Mouse (Mus musculus): ENCODE measurements around the gene Wbp4. TPM values are rescaled to one million over a fixed set of nuclear protein-coding genes. Genes with fewer than 3 reads are reported as not detected.
"Not testable (repeated sequence)": the region's sequence is repeated elsewhere in the genome, so short reads cannot be mapped to it uniquely, and the experiment has no call there.

The Wbp4 gene
- total and polyA plus RNA-seq, 3 experiments = 5.0 to 41.6 (median 37.9) TPM

DNA sequence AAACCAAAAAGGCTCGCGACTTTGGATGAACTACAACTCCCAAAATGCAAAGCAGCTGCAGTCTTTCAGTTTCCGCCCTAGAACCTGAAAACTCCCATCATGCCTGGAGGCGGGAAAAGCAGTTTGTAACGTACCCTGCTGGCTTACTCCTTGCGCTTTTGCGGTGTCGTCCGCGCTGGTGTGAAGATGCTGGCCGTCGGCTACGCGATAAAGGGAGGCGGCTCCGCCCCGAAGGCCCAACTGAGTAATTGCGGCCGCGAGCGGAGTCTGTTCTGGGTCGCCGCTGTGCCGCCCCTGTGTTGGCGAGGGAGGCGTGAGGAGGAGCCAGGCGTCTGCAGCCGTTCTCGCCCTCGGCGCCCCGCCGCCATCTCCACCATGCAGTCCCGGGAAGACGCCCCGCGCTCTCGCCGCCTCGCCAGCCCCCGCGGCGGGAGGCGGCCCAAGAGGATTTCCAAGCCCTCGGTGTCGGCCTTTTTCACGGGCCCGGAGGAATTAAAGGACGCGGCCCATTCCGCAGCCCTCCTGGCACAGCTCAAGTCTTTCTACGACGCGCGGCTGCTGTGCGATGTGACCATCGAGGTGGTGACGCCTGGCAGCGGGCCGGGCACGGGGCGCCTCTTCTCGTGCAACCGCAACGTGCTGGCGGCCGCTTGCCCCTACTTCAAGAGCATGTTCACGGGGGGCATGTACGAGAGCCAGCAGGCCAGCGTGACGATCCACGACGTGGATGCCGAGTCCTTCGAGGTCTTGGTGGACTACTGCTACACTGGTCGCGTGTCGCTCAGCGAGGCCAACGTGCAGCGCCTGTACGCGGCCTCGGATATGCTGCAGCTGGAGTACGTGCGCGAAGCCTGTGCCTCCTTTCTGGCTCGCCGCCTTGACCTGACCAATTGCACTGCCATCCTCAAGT is 29.4 kb downstream of the Wbp4 start, which contains the start of gene Kbtbd6:
Gene Kbtbd6, plus strand, starts transcription at position 155 of the 910 bp plus-strand sequence.
- peak; percentile 88 for DNase-seq

DNA sequence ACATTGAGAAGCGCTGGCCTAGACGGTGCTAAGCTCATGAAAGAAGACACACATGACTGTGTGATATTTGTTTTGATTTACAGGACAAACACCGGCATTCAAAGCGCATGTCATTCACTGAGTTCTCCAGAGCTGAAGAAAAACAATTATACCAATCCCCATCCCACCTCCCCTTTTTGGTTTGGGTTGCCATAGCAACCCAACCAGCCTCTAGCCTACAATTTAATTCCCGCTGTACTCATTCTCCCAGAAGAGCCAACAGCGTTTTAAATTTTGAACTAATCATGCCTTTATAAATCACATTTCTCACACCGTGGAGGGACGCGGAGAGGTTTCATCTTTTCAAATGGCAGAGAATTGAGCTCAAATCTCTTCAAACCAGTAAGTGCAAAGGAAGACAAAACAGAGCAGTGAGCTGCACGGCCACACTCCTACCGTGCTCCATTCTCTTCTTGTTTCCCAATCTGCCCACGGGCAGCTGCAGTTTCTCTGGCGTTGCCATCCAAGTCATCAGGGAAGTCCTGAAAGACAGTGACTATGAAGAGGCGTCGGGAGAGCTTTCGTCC is 36.2 kb downstream of the Wbp4 start:
- no peak for DNase-seq

DNA sequence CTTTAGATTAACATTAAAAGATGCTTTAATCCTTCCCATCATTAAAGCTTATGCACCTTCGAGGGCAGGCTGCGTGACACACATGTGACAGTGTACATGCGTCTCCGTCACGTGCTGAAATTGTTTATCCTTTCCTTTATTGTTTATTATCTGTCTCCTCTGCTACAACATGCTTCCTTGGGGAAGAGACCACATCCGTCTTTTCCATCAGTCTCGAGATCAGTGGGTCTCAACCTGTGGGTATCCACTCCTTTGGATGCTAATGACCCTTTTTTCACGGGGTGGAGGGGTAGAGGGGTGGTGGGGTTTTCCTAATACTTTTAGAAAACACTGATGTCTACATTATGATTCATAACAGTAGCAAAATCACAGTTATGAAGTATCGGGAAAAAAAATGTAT is 36.7 kb downstream of the Wbp4 start:
- DNase-seq = no peak

DNA sequence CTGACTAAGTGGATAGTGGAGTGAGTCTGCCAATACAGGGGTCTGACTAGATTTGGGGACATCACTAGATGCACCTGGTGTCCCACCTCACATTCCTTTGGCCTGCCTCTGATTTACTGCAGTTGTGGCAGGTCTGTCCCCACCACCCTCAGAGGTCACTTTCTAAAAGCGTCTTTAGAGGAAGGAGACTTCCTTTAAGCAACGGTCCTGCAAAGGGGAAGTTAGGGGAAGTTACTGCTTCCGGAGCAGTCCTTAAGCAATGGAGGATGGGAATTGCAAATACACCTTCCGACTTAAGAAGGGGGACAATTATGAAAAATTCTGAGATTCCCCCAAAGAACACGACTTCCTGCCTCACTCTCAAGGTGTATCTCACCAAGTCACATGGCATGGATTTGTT is 39.9 kb downstream of the Wbp4 start:
- DNase-seq = no peak

DNA sequence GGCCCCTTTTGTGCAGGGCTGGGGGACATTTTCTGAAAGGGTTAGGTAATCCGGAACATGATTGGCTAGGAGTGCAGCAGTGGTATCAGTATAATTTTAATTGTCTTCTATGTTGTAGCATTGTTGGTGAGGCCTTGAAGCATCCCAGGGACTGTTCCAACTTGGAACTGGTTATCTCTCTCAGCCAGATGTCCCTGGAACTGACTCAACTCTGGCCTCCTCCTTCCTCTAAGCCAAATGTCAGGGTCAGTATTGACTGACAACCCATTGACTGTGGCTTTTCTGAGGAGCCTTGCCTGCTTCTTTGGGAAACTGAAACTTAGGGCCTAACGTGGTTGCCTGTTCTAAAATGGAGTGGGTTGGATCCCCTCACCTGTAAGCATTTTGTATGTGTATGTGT is 40.7 kb downstream of the Wbp4 start:
- no peak for DNase-seq

DNA sequence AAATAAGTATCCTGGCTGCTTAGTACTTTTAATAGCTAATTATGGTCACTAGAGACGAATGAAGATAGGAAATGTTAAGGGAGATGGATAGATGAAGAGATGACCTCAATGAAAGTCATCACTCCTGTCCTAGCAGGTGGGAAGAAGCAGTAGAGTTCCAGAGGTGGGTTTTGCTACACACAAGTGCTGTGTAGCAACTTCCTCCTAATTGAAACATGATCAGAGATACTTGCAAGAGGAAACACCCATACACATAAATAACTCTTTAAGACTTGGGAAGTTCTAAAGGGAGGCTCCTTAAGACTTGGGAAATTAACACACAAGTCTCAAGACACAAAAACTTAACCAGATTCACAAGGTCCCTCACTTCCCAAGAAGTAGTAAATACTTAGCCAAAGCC is 47.3 kb downstream of the Wbp4 start:
- DNase-seq = no peak

DNA sequence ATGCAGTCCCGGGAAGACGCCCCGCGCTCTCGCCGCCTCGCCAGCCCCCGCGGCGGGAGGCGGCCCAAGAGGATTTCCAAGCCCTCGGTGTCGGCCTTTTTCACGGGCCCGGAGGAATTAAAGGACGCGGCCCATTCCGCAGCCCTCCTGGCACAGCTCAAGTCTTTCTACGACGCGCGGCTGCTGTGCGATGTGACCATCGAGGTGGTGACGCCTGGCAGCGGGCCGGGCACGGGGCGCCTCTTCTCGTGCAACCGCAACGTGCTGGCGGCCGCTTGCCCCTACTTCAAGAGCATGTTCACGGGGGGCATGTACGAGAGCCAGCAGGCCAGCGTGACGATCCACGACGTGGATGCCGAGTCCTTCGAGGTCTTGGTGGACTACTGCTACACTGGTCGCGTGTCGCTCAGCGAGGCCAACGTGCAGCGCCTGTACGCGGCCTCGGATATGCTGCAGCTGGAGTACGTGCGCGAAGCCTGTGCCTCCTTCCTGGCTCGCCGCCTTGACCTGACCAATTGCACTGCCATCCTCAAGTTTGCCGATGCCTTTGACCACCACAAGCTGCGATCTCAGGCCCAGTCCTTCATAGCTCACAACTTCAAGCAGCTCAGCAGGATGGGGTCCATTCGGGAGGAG is 54.5 kb downstream of the Wbp4 start:
- DNase-seq = not testable (repeated sequence)

DNA sequence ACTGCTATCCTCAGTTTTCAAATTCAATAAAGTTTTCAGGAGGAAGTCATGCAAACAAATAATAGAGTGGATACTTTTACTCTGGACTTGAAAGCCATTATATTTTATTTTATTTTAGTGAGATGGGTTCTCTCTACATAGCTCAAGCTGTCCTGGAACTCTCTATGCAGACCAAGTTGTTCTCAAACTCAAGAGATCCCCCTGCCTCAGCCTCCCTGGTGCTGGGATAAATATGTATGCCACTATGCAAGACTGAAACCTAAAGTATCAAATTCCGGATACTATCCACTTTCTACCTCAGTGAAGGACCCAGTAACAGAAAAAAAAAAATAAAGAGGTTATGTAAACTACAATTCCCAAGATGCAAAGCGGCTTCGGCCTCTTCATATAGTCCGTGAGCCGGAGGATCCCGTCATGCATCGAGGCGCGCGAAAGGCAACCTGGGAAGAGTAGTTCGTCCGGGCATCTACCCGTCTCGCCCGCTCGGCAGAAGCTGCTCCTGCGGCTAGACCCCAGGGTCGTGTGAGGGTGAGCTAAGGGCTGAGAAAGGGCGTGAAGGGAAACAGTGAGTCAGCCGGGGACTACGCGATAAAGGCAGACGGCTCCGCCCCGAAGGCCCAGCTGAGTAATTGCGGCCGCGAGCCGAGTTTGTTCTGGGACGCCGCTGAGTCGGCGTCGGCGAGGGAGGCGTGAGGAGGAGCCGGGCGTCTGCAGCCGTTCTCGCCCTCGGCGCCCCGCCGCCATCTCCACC is 55.2 kb downstream of the Wbp4 start, which contains the start of gene Kbtbd7:
Gene Kbtbd7, plus strand, starts transcription at position 533 of the 751 bp plus-strand sequence.
- peak; percentile 98 for DNase-seq

DNA sequence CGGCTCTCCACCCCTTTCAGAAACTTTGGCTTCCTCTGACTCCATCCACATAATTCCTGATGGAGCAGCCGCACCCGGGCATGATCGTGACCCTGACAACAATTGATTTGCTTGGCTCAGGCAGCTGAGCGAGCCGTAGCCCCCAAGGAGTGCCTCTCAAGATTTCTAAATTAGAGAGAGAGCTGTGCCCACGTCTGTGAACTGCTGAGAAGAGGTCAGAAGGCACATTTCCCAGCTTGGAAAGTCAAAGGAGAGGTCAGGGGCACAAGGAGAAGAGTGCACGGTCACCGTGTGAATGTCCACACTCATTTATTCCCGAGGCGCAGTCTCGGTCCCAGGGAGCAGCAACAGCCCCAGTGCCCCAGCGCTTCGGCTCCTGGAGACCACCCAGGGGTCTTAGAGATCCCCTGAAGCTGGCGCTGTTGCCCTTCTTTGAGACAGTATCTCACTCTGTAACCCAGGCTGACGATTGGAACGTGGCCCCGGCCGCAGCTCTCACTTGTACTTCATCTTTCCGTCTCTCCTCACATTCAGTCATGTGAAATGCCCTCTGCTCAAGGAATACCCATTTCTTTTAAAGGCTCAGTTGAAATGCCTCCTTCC is 61.1 kb downstream of the Wbp4 start:
- DNase-seq = no peak

DNA sequence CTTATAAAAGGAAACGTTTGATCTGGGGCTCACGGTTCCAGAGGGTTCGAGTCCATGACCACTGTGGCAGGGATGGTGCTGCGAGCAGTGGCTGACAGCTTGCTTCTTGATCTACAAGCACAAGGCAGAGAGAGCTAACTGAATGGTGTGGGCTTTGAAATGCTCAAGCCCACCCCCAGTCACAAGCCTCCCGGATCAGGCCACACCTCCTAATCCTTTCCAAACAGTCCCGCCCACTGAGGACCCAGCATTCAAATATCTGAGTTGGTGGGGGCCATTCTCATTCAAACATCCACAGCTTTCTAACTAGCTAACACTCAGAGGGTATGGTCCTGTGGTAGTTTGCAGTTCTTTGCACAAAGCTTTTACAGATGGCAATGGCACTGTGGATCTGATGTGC is 68.2 kb downstream of the Wbp4 start:
- no peak for DNase-seq

DNA sequence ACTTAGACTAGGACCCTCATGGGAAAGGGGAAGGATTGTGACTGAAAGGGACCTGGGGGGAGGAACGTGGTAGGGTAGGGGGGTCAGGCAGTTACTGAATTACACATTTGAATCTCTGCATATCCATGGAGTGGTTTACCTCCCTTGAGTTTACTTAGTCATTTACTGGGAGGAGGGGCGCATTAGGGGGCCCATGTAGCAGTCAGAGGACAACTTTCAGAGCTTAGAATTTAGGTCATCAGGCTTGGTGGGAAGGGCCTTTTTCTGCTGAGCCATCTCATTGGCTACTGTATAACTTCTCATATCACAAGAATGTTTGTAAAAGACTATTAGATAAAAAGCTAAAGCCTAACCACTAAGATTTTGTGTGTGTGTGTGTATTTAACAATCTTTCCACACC is 70.7 kb downstream of the Wbp4 start:
- no peak for DNase-seq

Other genes starting within 250 kb of the Wbp4 start
- not detected for gene Zfp957, start 234.2 kb downstream of the Wbp4 start, total RNA-seq (2021)
- gene Zfp957, start 234.2 kb downstream of the Wbp4 start, polyA plus RNA-seq (2012; rRNA removed) = not detected in 2 replicates
- 100 to 1,000 TPM; 131 to 254 TPM for gene Rgcc, start 179.9 kb downstream of the Wbp4 start, total RNA-seq (2021)
- 1,050 and 1,217 TPM in 2 replicates for gene Rgcc, start 179.9 kb downstream of the Wbp4 start, polyA plus RNA-seq (2012; rRNA removed)
- 10 to 100 TPM; 17.3 to 22.6 TPM for gene Naa16, start 90.7 kb downstream of the Wbp4 start, total RNA-seq (2021)
- 0.58 and 1.7 TPM in 2 replicates for gene Naa16, start 90.7 kb downstream of the Wbp4 start, polyA plus RNA-seq (2012; rRNA removed)
- 1 to 10 TPM; 4.2 to 7.2 TPM for gene Mtrf1, start 83.7 kb downstream of the Wbp4 start, total RNA-seq (2021)
- 0.45 and 0.57 TPM in 2 replicates for gene Mtrf1, start 83.7 kb downstream of the Wbp4 start, polyA plus RNA-seq (2012; rRNA removed)
- 1 to 10 TPM; 6.0 to 9.1 TPM for gene Kbtbd7, start 55.0 kb downstream of the Wbp4 start, total RNA-seq (2021)
- gene Kbtbd7, start 55.0 kb downstream of the Wbp4 start, polyA plus RNA-seq (2012; rRNA removed) = 4.7 and 6.1 TPM in 2 replicates
- under 1 TPM; 0.12 to 0.28 TPM for gene Kbtbd6, start 29.7 kb downstream of the Wbp4 start, total RNA-seq (2021)
- 0.51 and 0.55 TPM in 2 replicates for gene Kbtbd6, start 29.7 kb downstream of the Wbp4 start, polyA plus RNA-seq (2012; rRNA removed)
- 10 to 100 TPM; 18.0 to 26.6 TPM for gene Elf1, start 326 bp downstream of the Wbp4 start, total RNA-seq (2021)
- gene Elf1, start 326 bp downstream of the Wbp4 start, polyA plus RNA-seq (2012; rRNA removed) = 6.5 and 7.5 TPM in 2 replicates
- gene Sugt1, start 106.2 kb upstream of the Wbp4 start, total RNA-seq (2021) = 100 to 1,000 TPM; 106 to 130 TPM
- 3.6 and 4.3 TPM in 2 replicates for gene Sugt1, start 106.2 kb upstream of the Wbp4 start, polyA plus RNA-seq (2012; rRNA removed)
- 1 to 10 TPM; 1.8 to 2.4 TPM for gene Cnmd, start 180.7 kb upstream of the Wbp4 start, total RNA-seq (2021)
- gene Cnmd, start 180.7 kb upstream of the Wbp4 start, polyA plus RNA-seq (2012; rRNA removed) = not detected in 2 replicates

Measured in adrenal gland, adult 2 months (tissue).